ENCODE assay signal across 23 mouse cellular contexts in the genomic region with DNA sequence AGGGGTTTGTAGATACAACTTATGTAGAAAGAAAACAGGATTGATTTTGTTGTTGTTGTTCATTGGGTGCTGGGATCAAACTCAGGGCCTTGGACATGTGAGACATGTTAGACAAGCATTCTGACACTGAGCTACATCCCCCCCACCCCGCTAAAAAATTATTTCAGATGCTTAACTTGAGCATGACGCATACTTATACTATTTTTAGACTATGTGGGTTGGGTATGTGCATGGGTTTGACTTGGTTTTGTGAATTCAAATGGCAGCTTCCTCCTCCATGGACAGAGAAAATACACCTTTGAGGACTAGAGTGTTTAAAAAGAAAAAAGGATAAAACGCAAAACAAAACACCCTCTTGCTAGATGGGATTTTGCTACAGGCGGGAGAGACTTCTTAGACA. TPM values are rescaled to one million over a fixed set of nuclear protein-coding genes. Genes with fewer than 3 reads are reported as not detected.
DNase-seq lines count a peak whose midpoint lies in the region; ATAC-seq and TF ChIP-seq lines count a peak whose summit lies in the region.
"Had no signal": no experiment of that assay in that cellular context is flagged by ENCODE, and none has a peak within 500 bp of the region (broad histone marks: within the 10 kb centered on the region; RNA-seq: fewer than 3 reads in every experiment).

No protein-coding gene starts in this region.

- in situ Hi-C loops in CH12.LX (cut with MboI; ENCODE audit: low pct_ligation_motif_present, low pct_unique_long_range_greater_than_20kb, low sequenced_read_pairs): no loop called here

- ATAC-seq in heart, embryonic 12.5 days (ENCODE audit: insufficient number of reproducible peaks, low FRiP score): no peak
- ATAC-seq in heart, embryonic 16.5 days (replicated peaks; ENCODE audit: extremely low read depth, insufficient read depth, low FRiP score): no peak
- no peak for ATAC-seq in hindbrain, postnatal 0 days
- ATAC-seq: forebrain, embryonic 16.5 days; intestine, embryonic 16.5 days had no signal

- H3K27ac ChIP-seq in heart, embryonic 12.5 days (ENCODE audit: poor library complexity, severe bottlenecking): peak overlapping the region; percentile 64; the same call in 1 of the 2 replicates
- peak overlapping the region; percentile 14; the same call in 1 of the 2 replicates for H3K27ac ChIP-seq in heart, embryonic 16.5 days (ENCODE audit: low read length)
- H3K27ac ChIP-seq in CH12.LX (ENCODE audit: insufficient read depth, low read depth): no peak overlapping the region
- peak overlapping the region; percentile 73 for H3K27ac ChIP-seq in embryonic fibroblast, embryonic 13.5 days (ENCODE audit: insufficient read depth, low read length)
- no peak overlapping the region for H3K27ac ChIP-seq in hindbrain, postnatal 0 days
- H3K27ac ChIP-seq: embryonic facial prominence, embryonic 12.5 days; forebrain, embryonic 12.5 days; gastrocnemius, adult 2 months; hindbrain, embryonic 14.5 days; kidney, embryonic 15.5 days had no signal

- intact Hi-C loops in heart, postnatal 25 days (cut with DNase I): no loop called here

- H3K36me3 ChIP-seq in heart, embryonic 12.5 days: no peaks in the 10 kb centered on the region
- no peaks in the 10 kb centered on the region for H3K36me3 ChIP-seq in heart, embryonic 16.5 days (ENCODE audit: control insufficient read depth, insufficient read depth)
- no peaks in the 10 kb centered on the region for H3K36me3 ChIP-seq in CH12.LX (replicated peaks in 1 of 2; ENCODE audit: control insufficient read depth in 1 of 2, insufficient read depth in 1 of 2, low read length in 1 of 2)
- no peaks in the 10 kb centered on the region for H3K36me3 ChIP-seq in hindbrain, postnatal 0 days (ENCODE audit: insufficient read depth, low read length)
- H3K36me3 ChIP-seq: embryonic facial prominence, embryonic 12.5 days; forebrain, embryonic 12.5 days; kidney, embryonic 15.5 days had no signal

- no peaks in the 10 kb centered on the region for H3K27me3 ChIP-seq in heart, embryonic 12.5 days (replicated peaks)
- H3K27me3 ChIP-seq in heart, embryonic 16.5 days (ENCODE audit: control insufficient read depth, insufficient read depth, low read length): no peaks in the 10 kb centered on the region
- H3K27me3 ChIP-seq in CH12.LX (replicated peaks): peaks cover 2% of the 10 kb centered on the region
- H3K27me3 ChIP-seq in hindbrain, postnatal 0 days (ENCODE audit: insufficient read depth, low read length): no peaks in the 10 kb centered on the region
- H3K27me3 ChIP-seq: embryonic facial prominence, embryonic 12.5 days; forebrain, embryonic 12.5 days; kidney, embryonic 15.5 days had no signal

- no peaks in the 10 kb centered on the region for H3K79me2 ChIP-seq in CH12.LX (replicated peaks; ENCODE audit: control insufficient read depth, extremely low read depth, insufficient read depth, poor library complexity, severe bottlenecking)

- dilution Hi-C loops in CH12.LX (cut with MboI; ENCODE audit: extremely low pct_ligation_motif_present, extremely low pct_unique_long_range_greater_than_20kb, low sequenced_read_pairs): no loop called here

- H3K4me2 ChIP-seq in heart, embryonic 12.5 days: no peak overlapping the region
- no peak overlapping the region for H3K4me2 ChIP-seq in heart, embryonic 16.5 days (ENCODE audit: low read depth, low read length)
- no peak overlapping the region for H3K4me2 ChIP-seq in CH12.LX (ENCODE audit: insufficient read depth, low read depth, poor library complexity, severe bottlenecking)
- no peak overlapping the region for H3K4me2 ChIP-seq in hindbrain, postnatal 0 days (ENCODE audit: low read depth, low read length)
- H3K4me2 ChIP-seq: embryonic facial prominence, embryonic 12.5 days; forebrain, embryonic 12.5 days; hindbrain, embryonic 14.5 days; kidney, embryonic 15.5 days had no signal

- peaks cover 44% of the 10 kb centered on the region for H3K4me1 ChIP-seq in heart, embryonic 12.5 days (replicated peaks)
- H3K4me1 ChIP-seq in heart, embryonic 16.5 days (ENCODE audit: control insufficient read depth, insufficient read depth, low read length): peaks cover 31% of the 10 kb centered on the region
- H3K4me1 ChIP-seq in CH12.LX (ENCODE audit: control insufficient read depth in 1 of 2, insufficient read depth in 2 of 2): peaks cover 0 to 15% of the 10 kb centered on the region in 2 experiments; a peak in 2 of 4 replicates
- H3K4me1 ChIP-seq in embryonic fibroblast, embryonic 13.5 days (ENCODE audit: control insufficient read depth, insufficient read depth, low read length): peaks cover 9% of the 10 kb centered on the region
- H3K4me1 ChIP-seq in hindbrain, postnatal 0 days (ENCODE audit: insufficient read depth, low read length): no peaks in the 10 kb centered on the region
- H3K4me1 ChIP-seq: forebrain, embryonic 12.5 days had no signal

- WGBS in heart, embryonic 12.5 days: 62% methylated on average over 4 of the region's 4 CpGs
- 57% methylated on average over 4 of the region's 4 CpGs for WGBS in heart, embryonic 16.5 days
- 89% methylated on average over 4 of the region's 4 CpGs for WGBS in hindbrain, postnatal 0 days

- TF ChIP-seq CTCF in CH12.LX (conservative IDR thresholded peaks at IDR 0.05 in 1 of 2, IDR thresholded peaks at IDR 0.05 in 1 of 2; ENCODE audit: low read depth in 2 of 2, low read length in 2 of 2): no peak
- no peak for TF ChIP-seq CTCF in embryonic fibroblast, embryonic 13.5 days (IDR thresholded peaks at IDR 0.05; ENCODE audit: borderline replicate concordance, insufficient read depth, low read length)
- no peak for TF ChIP-seq CTCF in hindbrain, postnatal 0 days (IDR thresholded peaks at IDR 0.05; ENCODE audit: low read depth)

- H3K4me3 ChIP-seq in heart, embryonic 12.5 days: no peak overlapping the region
- H3K4me3 ChIP-seq in heart, embryonic 16.5 days (ENCODE audit: low read length): no peak overlapping the region
- no peak overlapping the region for H3K4me3 ChIP-seq in CH12.LX (replicated peaks in 1 of 3; ENCODE audit: low read depth in 2 of 3, low read length in 2 of 3, poor library complexity in 1 of 3)
- no peak overlapping the region for H3K4me3 ChIP-seq in embryonic fibroblast, embryonic 13.5 days (ENCODE audit: insufficient read depth, low read length)
- no peak overlapping the region for H3K4me3 ChIP-seq in hindbrain, postnatal 0 days (ENCODE audit: low read length)
- H3K4me3 ChIP-seq: embryonic facial prominence, embryonic 12.5 days; forebrain, embryonic 12.5 days; gastrocnemius, adult 2 months; kidney, embryonic 15.5 days had no signal

- H3K9me3 ChIP-seq in heart, embryonic 12.5 days (replicated peaks): no peaks in the 10 kb centered on the region
- H3K9me3 ChIP-seq in heart, embryonic 16.5 days (replicated peaks; ENCODE audit: control insufficient read depth, low read length): no peaks in the 10 kb centered on the region
- H3K9me3 ChIP-seq in CH12.LX (replicated peaks; ENCODE audit: low read length): no peaks in the 10 kb centered on the region
- no peaks in the 10 kb centered on the region for H3K9me3 ChIP-seq in hindbrain, postnatal 0 days (ENCODE audit: low read length)
- H3K9me3 ChIP-seq: embryonic facial prominence, embryonic 12.5 days; forebrain, embryonic 12.5 days; kidney, embryonic 15.5 days had no signal

- TF ChIP-seq POLR2A in CH12.LX (IDR thresholded peaks at IDR 0.05; ENCODE audit: low read depth, low read length): no peak
- TF ChIP-seq POLR2A in embryonic fibroblast, embryonic 13.5 days (IDR thresholded peaks at IDR 0.05; ENCODE audit: low read depth, low read length): no peak

- TF ChIP-seq RAD21 in CH12.LX (IDR thresholded peaks at IDR 0.05; ENCODE audit: low read depth, low read length): no peak

- no peak overlapping the region for H3K9ac ChIP-seq in heart, embryonic 12.5 days
- H3K9ac ChIP-seq in heart, embryonic 16.5 days (ENCODE audit: low read length): no peak overlapping the region
- no peak overlapping the region for H3K9ac ChIP-seq in CH12.LX (ENCODE audit: insufficient read depth, low read depth)
- H3K9ac ChIP-seq in hindbrain, postnatal 0 days (replicated peaks; ENCODE audit: low read length): no peak overlapping the region
- H3K9ac ChIP-seq: embryonic facial prominence, embryonic 12.5 days; forebrain, embryonic 12.5 days; hindbrain, embryonic 14.5 days; kidney, embryonic 15.5 days had no signal

- no peak for TF ChIP-seq EP300 in CH12.LX (IDR thresholded peaks at IDR 0.05; ENCODE audit: low read length)

- DNase-seq in heart, adult 11 months: no peak
- no peak for DNase-seq in heart, postnatal 25 days (ENCODE audit: low spot score)
- peak; percentile 17 for DNase-seq in CH12.LX (ENCODE audit: extremely low read depth)
- no peak for DNase-seq in cerebellum, adult 8-10 months
- no peak for DNase-seq in hindbrain, postnatal 0 days (ENCODE audit: low spot score)
- DNase-seq: adrenal gland, adult 2 months; adrenal gland, postnatal 25 days; cerebellum, adult 11 months; cerebellum, adult 9-10 months; cerebellum, postnatal 25 days; gastrocnemius, adult 2 months; gastrocnemius, postnatal 36 days; kidney, adult 2 months; kidney, postnatal 14 days had no signal

TF ChIP-seq in CH12.LX, 34 proteins besides CTCF, POLR2A, EP300 and RAD21:
- TF ChIP-seq MEF2A (IDR thresholded peaks at IDR 0.05; ENCODE audit: borderline replicate concordance, low read depth, low read length) (peak; percentile 63; the same call in 1 of the 2 replicates), MXI1 (IDR thresholded peaks at IDR 0.05; ENCODE audit: low read depth, low read length) (no peak)

RNA-seq across cellular contexts. Expression of a gene that starts 26.4 kb away (rescaled TPM):
- 66.9 and 73.2 TPM in 2 replicates for polyA plus RNA-seq in heart, embryonic 12.5 days (2016; fragmentation: Nextera tagmentation; extraction: Ambion mirVana)
- 45.4 and 47.3 TPM in 2 replicates for polyA plus RNA-seq in heart, embryonic 16.5 days (2015; fragmentation: Nextera tagmentation; extraction: Ambion mirVana)
- 10 to 100 TPM; 61.0 to 79.5 TPM for total RNA-seq in heart, postnatal 25 days (2021)
- total RNA-seq in CH12.LX (2012; rRNA removed) (27.4 and 27.7 TPM in 2 replicates), CH12.LX (2014; rRNA removed) (10.2 and 11.4 TPM in 2 replicates)
- 28.0 and 32.5 TPM in 2 replicates for polyA plus RNA-seq in CH12.LX (2012; ENCODE audit: insufficient read length, low read depth)
- 48.3 and 51.8 TPM in 2 replicates for polyA plus RNA-seq in embryonic fibroblast, embryonic 13.5 days (2011; ENCODE audit: insufficient read length, low read depth, missing spikeins)
- 26.1 and 31.7 TPM in 2 replicates for total RNA-seq in hindbrain, postnatal 0 days (2014; rRNA removed)
- 13.8 and 14.3 TPM in 2 replicates for polyA plus RNA-seq in hindbrain, postnatal 0 days (2015; fragmentation: Nextera tagmentation; extraction: Ambion mirVana)

Comparison
In these comparisons a context has a peak if more than half of its experiments do, and no peak if none do; other contexts are left out.
1. H3K27ac ChIP-seq: peak in heart, embryonic 12.5 days (single experiment), heart, embryonic 16.5 days (single experiment) and embryonic fibroblast, embryonic 13.5 days (single experiment); none in CH12.LX (single experiment) and hindbrain, postnatal 0 days (single experiment).